Mouse (Mus musculus) CH12.LX (cell line): ENCODE data around the gene Dnah12. TPM values are rescaled to one million over a fixed set of nuclear protein-coding genes. Genes with fewer than 3 reads are reported as not detected.

ENCODE experiments used
- DNase-seq: peaks from one replicate; pipeline ENCODE4 v3.0.0-alpha.2; 2013; ENCODE audit errors: extremely low read depth
- H3K27ac ChIP-seq: 2 replicates; pipeline ENCODE4 v1.5.1; 2012; ENCODE audit warnings: low read depth, mild to moderate bottlenecking, control low read depth, moderate library complexity; ENCODE audit not compliant: insufficient read depth
- H3K27me3 ChIP-seq: replicated peaks from 2 replicates; pipeline ENCODE3; 2012; ENCODE audit warnings: inconsistent platforms
- H3K36me3 ChIP-seq, 2 experiments: replicated peaks in 1 of 2; 2 replicates each; pipeline versions ENCODE3 to v1.6.1; 2012; ENCODE audit warnings: inconsistent platforms in 1 of 2, low read length in 1 of 2, mild to moderate bottlenecking in 1 of 2, mixed read lengths in 1 of 2, moderate library complexity in 1 of 2; ENCODE audit not compliant: control insufficient read depth in 1 of 2, insufficient read depth in 1 of 2
- H3K4me1 ChIP-seq, 2 experiments: 2 replicates each; pipeline ENCODE4 v1.6.1; 2012; ENCODE audit warnings: inconsistent platforms in 1 of 2, moderate library complexity in 1 of 2; ENCODE audit not compliant: insufficient read depth in 2 of 2, control insufficient read depth in 1 of 2
- H3K4me2 ChIP-seq: 2 replicates; pipeline ENCODE4 v1.6.1; 2012; ENCODE audit warnings: low read depth, mild to moderate bottlenecking, control low read depth; ENCODE audit not compliant: poor library complexity, insufficient read depth, severe bottlenecking
- H3K4me3 ChIP-seq, 3 experiments: fragments of 150-350 bp in 1 of 3; sonication (generic) in 1 of 3; replicated peaks in 1 of 3; 2 replicates each; pipeline versions ENCODE3 to v1.5.1; 2011 to 2012; ENCODE audit warnings: low read depth in 2 of 3, low read length in 2 of 3, mild to moderate bottlenecking in 2 of 3, moderate library complexity in 2 of 3, control low read depth in 1 of 3, improper control_type of control experiment in 1 of 3, inconsistent platforms in 1 of 3, mixed read lengths in 1 of 3; ENCODE audit not compliant: poor library complexity in 1 of 3
- H3K79me2 ChIP-seq: replicated peaks from 2 replicates; pipeline ENCODE4 v1.6.1; 2012; ENCODE audit warnings: mild to moderate bottlenecking, moderate library complexity; ENCODE audit not compliant: control insufficient read depth, poor library complexity, insufficient read depth, severe bottlenecking; ENCODE audit errors: extremely low read depth
- H3K9ac ChIP-seq: 2 replicates; pipeline ENCODE4 v1.6.1; 2012; ENCODE audit warnings: low read depth, mild to moderate bottlenecking, control low read depth, moderate library complexity; ENCODE audit not compliant: insufficient read depth
- H3K9me3 ChIP-seq: replicated peaks from 2 replicates; pipeline ENCODE3; 2012; ENCODE audit warnings: low read length, inconsistent platforms, mixed read lengths
- BHLHE40 ChIP-seq: IDR thresholded peaks from 2 replicates; pipeline ENCODE4 v1.6.1; 2011; ENCODE audit warnings: mild to moderate bottlenecking, low read depth, low read length, improper control_type of control experiment
- CHD1 ChIP-seq: IDR thresholded peaks from 2 replicates; pipeline ENCODE4 v1.6.1; 2012; ENCODE audit warnings: low read depth, low read length, improper control_type of control experiment, inconsistent platforms
- CTCF ChIP-seq, 2 experiments: IDR thresholded peaks in 1 of 2; conservative IDR thresholded peaks in 1 of 2; 2 replicates each; pipeline ENCODE4 v1.5.1; 2011 to 2012; ENCODE audit warnings: low read depth in 2 of 2, low read length in 2 of 2, improper control_type of control experiment in 1 of 2, inconsistent platforms in 1 of 2, mild to moderate bottlenecking in 1 of 2, moderate library complexity in 1 of 2
- E2F4 ChIP-seq: IDR thresholded peaks from 2 replicates; pipeline ENCODE4 v1.6.1; 2011; ENCODE audit warnings: low read depth, low read length, improper control_type of control experiment; ENCODE audit not compliant: insufficient replicate concordance
- GABPA ChIP-seq: IDR thresholded peaks from 2 replicates; pipeline ENCODE4 v1.6.1; 2012; ENCODE audit warnings: low read depth, low read length, improper control_type of control experiment, inconsistent platforms; ENCODE audit not compliant: insufficient replicate concordance
- IRF4 ChIP-seq: IDR thresholded peaks from 2 replicates; pipeline ENCODE4 v1.6.1; 2014; ENCODE audit warnings: low read depth, mild to moderate bottlenecking, inconsistent platforms, low read length, improper control_type of control experiment
- JUN ChIP-seq: IDR thresholded peaks from 2 replicates; pipeline ENCODE4 v1.6.1; 2011; ENCODE audit warnings: low read depth, mild to moderate bottlenecking, low read length, improper control_type of control experiment, moderate library complexity; ENCODE audit not compliant: insufficient read depth
- JUND ChIP-seq: conservative IDR thresholded peaks from 2 replicates; pipeline ENCODE4 v1.6.1; 2011; ENCODE audit warnings: low read depth, low read length, improper control_type of control experiment
- MAX ChIP-seq: IDR thresholded peaks from 2 replicates; pipeline ENCODE4 v1.6.1; 2011; ENCODE audit warnings: low read length, improper control_type of control experiment
- MEF2A ChIP-seq: IDR thresholded peaks from 2 replicates; pipeline ENCODE4 v1.6.1; 2014; ENCODE audit warnings: low read depth, mild to moderate bottlenecking, inconsistent platforms, low read length, improper control_type of control experiment, borderline replicate concordance
- MYC ChIP-seq: IDR thresholded peaks from 2 replicates; pipeline ENCODE4 v1.6.1; 2011; ENCODE audit warnings: low read depth, mild to moderate bottlenecking, improper control_type of control experiment, low read length
- PAX5 ChIP-seq: IDR thresholded peaks from 2 replicates; pipeline ENCODE4 v1.6.1; 2012; ENCODE audit warnings: low read length, inconsistent platforms, mixed read lengths
- POLR2AphosphoS2 ChIP-seq: IDR thresholded peaks from 2 replicates; pipeline ENCODE4 v1.6.1; 2011; ENCODE audit warnings: low read depth, low read length, improper control_type of control experiment
- SMC3 ChIP-seq: IDR thresholded peaks from 2 replicates; pipeline ENCODE4 v1.6.1; 2011; ENCODE audit warnings: low read depth, low read length, improper control_type of control experiment
- TBP ChIP-seq: conservative IDR thresholded peaks from 2 replicates; pipeline ENCODE4 v1.6.1; 2011; ENCODE audit warnings: low read depth, low read length, improper control_type of control experiment
- TCF12 ChIP-seq: IDR thresholded peaks from 2 replicates; pipeline ENCODE4 v1.6.1; 2014; ENCODE audit warnings: low read depth, mild to moderate bottlenecking, inconsistent platforms, low read length, improper control_type of control experiment
- ZKSCAN1 ChIP-seq: IDR thresholded peaks from 2 replicates; pipeline ENCODE4 v1.6.1; 2012; ENCODE audit warnings: low read depth, inconsistent platforms, low read length, improper control_type of control experiment, borderline replicate concordance
- ZNF384 ChIP-seq: IDR thresholded peaks from 2 replicates; pipeline ENCODE4 v1.6.1; 2012; ENCODE audit warnings: low read depth, low read length, improper control_type of control experiment, inconsistent platforms
- dilution Hi-C: fragments of 300-500 bp; cut with MboI; formaldehyde crosslinking; loops from 2 replicates; pipeline ENCODE4 v1.14.3; 2020; ENCODE audit warnings: low sequenced_read_pairs; ENCODE audit not compliant: extremely low pct_unique_long_range_greater_than_20kb, extremely low pct_ligation_motif_present
- in situ Hi-C: fragments of 300-500 bp; cut with MboI; formaldehyde crosslinking; loops from 3 replicates; pipeline ENCODE4 v1.14.3; 2019; ENCODE audit warnings: low sequenced_read_pairs, low pct_ligation_motif_present, low pct_unique_long_range_greater_than_20kb, mixed read lengths
- polyA plus RNA-seq: library from polyadenylated mRNA; unstranded; fragments of >175 nt; gene quantifications from 2 replicates; pipeline ENCODE4 v1.2.1, GENCODE M21; 2012; ENCODE audit warnings: low read depth; ENCODE audit not compliant: insufficient read length
- total RNA-seq, 2 experiments: library from RNA; depleted of rRNA; stranded (reverse); fragments of 300-350 nt in 1 of 2; fragments of >200 nt in 1 of 2; gene quantifications; 2 replicates each; pipeline ENCODE4 v1.2.3; 2012 to 2014

The Dnah12 gene
- 0.04 TPM in 2 replicates for total RNA-seq (2012; rRNA removed)
- 0.13 and 0.19 TPM in 2 replicates for total RNA-seq (2014; rRNA removed)
- 0.04 and 0.07 TPM in 2 replicates for polyA plus RNA-seq

- no peaks in the 10 kb centered on the region for H3K27me3 ChIP-seq
- H3K4me3 ChIP-seq: no peak within 1 kb of the TSS
- H3K9me3 ChIP-seq: no peaks in the 10 kb centered on the region
- DNase-seq: no peak
- no peak within 1 kb of the TSS for H3K9ac ChIP-seq
- H3K79me2 ChIP-seq: no peaks in the 10 kb centered on the region
- no peak for TF ChIP-seq E2F4
- TF ChIP-seq TBP: no peak
- no peak for TF ChIP-seq CHD1
- TF ChIP-seq ZNF384: no peak
- TF ChIP-seq MYC: no peak
- TF ChIP-seq SMC3: no peak
- dilution Hi-C loops: no loop called here
- no peaks in the 10 kb centered on the region for H3K4me1 ChIP-seq
- H3K4me2 ChIP-seq: no peak within 1 kb of the TSS
- in situ Hi-C loops: loop anchor here (10.0 to 25.0 kb wide), 2 partner anchors 122 to 294 kb away; partner anchors contain the start of gene Hesx1
- no peak within 1 kb of the TSS for H3K27ac ChIP-seq
- no peaks in the 10 kb centered on the region for H3K36me3 ChIP-seq
Measured at GRCm38 (mm10) chr14:26692974-26693373, at the start of gene Dnah12. Dnah12 (plus strand) TSS chr14:26693274.

- Histone ChIP-seq H3K4me1 (peaks cover 2 to 48% of the 10 kb centered on the region in 2 experiments; a peak in 3 of 4 replicates), H3K27me3 (no peaks in the 10 kb centered on the region), H3K27ac (no peak overlapping the region), H3K4me3 (no peak overlapping the region), H3K79me2 (peaks cover 64% of the 10 kb centered on the region), H3K9ac (no peak overlapping the region), H3K36me3 (peaks cover 1 to 38% of the 10 kb centered on the region in 2 experiments), H3K9me3 (no peaks in the 10 kb centered on the region), H3K4me2 (no peak overlapping the region)
- no peak for TF ChIP-seq GABPA
- no peak for TF ChIP-seq BHLHE40
- TF ChIP-seq POLR2AphosphoS2: no peak
- TF ChIP-seq ZNF384: no peak
- no peak for TF ChIP-seq JUN
- TF ChIP-seq PAX5: no peak
- no peak for TF ChIP-seq TCF12
- TF ChIP-seq MEF2A: no peak
- TF ChIP-seq IRF4: no peak
- TF ChIP-seq ZKSCAN1: no peak
- TF ChIP-seq MAX: no peak
- no peak for TF ChIP-seq JUND
- TF ChIP-seq CTCF (conservative IDR thresholded peaks at IDR 0.05 in 1 of 2, IDR thresholded peaks at IDR 0.05 in 1 of 2; ENCODE audit: low read depth in 2 of 2, low read length in 2 of 2): no peak
- in situ Hi-C loops (loop anchor here (5.0 kb wide), 1 partner anchor 154 kb away; no protein-coding TSS in a partner anchor), dilution Hi-C loops (no loop called here)
- DNase-seq: no peak
Measured at GRCm38 (mm10) chr14:26645989-26646650, 47.0 kb upstream of the Dnah12 start.
